Mouse (Mus musculus): ENCODE measurements around the gene Cyp8b1.

- TF ChIP-seq CTCF (IDR thresholded peaks at IDR 0.05; ENCODE audit: borderline replicate concordance, extremely low read depth, insufficient read depth, insufficient read length): peak; percentile 71
- TF ChIP-seq POLR2A (IDR thresholded peaks at IDR 0.05; ENCODE audit: borderline replicate concordance, extremely low read depth, insufficient read depth, insufficient read length, poor library complexity, severe bottlenecking): no peak
Observed at GRCm38 (mm10) chr9:121880840-121881239, 35.3 kb downstream of the Cyp8b1 start.

Data from brain, embryonic 14.5 days (tissue).